Mouse (Mus musculus): Measurements from ENCODE around the gene P2rx5. TPM values are rescaled to one million over a fixed set of nuclear protein-coding genes. Genes with fewer than 3 reads are reported as not detected.

The P2rx5 gene
- 0.21 and 0.26 TPM in 2 replicates for polyA plus RNA-seq (2016; fragmentation: Nextera tagmentation; extraction: Ambion mirVana)

DNA sequence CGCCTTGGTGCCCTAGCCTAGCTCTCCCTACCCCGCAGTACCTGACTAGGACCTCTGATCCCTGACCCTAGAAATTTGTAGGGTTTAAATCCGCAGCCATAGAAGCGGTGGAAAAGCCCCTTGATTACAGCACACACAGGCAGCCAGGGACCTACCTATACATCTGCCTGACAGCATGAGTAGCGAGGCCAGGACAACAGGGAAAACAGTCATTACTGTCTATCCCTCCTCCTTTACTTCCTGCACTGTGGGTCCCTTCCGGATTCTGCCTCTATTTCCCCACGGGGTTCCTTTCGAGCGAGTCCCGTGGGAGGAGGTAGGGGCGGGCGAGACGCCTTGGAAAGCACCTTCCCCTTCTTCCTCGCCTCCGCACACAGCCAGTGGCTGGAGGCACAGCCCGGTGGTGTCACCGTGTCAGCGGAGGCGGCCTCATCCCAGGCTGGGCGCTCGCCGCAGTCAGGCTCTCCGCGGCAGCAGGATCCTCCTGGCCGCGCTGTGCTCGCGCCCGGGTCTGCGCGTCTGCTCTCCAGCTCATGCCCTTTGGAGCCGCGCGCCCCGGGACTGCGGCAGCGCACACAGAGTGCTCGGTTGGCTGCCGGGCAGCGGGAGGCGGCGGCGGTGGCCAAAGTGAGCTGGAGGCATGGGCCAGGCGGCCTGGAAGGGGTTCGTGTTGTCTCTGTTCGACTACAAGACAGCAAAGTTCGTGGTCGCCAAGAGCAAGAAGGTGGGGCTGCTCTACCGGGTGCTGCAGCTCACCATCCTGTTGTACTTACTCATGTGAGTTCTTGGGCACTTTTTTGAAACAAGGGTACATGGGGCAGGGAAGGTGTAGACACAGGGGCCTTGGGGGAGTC, at the start of gene P2rx5:
P2rx5 (plus strand) TSS at position 465 of the 854 bp plus-strand sequence.
- H3K4me1 ChIP-seq (replicated peaks), result peaks cover 9% of the 10 kb centered on the region; the same call in 1 of the 2 replicates
- H3K36me3 ChIP-seq, result no peaks in the 10 kb centered on the region
- H3K9ac ChIP-seq (replicated peaks), result peak within 1 kb of the TSS; percentile 56
- no peak for ATAC-seq (ENCODE audit: insufficient number of reproducible peaks, insufficient read depth, low FRiP score, low TSS enrichment, low read depth)
- H3K27ac ChIP-seq, result no peak within 1 kb of the TSS
- H3K4me3 ChIP-seq (replicated peaks), result peak within 1 kb of the TSS; percentile 49
- H3K27me3 ChIP-seq, result peaks cover 54% of the 10 kb centered on the region
- WGBS, result 2% methylated on average over 49 of the region's 49 CpGs
- H3K4me2 ChIP-seq, result peak within 1 kb of the TSS; percentile 89
- no peaks in the 10 kb centered on the region for H3K9me3 ChIP-seq

DNA sequence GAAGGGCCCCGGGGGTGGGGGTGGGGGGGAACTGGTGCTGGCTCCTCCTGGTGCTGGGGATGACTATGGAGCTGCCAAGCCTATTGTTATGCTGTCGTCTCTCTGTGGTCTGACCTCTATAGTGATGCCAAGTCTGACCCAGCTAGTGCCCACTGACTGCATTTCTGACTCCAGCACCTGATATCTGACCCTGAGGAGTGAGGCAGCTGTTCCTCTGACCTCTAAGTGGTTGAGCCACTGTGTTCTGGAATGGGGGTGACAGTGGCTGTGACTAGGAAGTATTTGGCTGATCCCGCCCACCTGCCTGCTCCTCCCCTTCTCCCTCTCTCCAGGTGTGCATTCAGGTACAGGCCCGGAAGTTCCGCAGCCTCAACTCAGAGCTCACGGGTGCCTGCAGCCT, 48.8 kb upstream of the P2rx5 start:
- WGBS, result 70% methylated on average over 6 of the region's 6 CpGs
- no peak overlapping the region for H3K4me2 ChIP-seq
- ATAC-seq (ENCODE audit: insufficient number of reproducible peaks, insufficient read depth, low FRiP score, low TSS enrichment, low read depth), result no peak
- H3K27ac ChIP-seq, result no peak overlapping the region
- H3K4me3 ChIP-seq (replicated peaks), result no peak overlapping the region
- H3K9me3 ChIP-seq, result no peaks in the 10 kb centered on the region
- H3K4me1 ChIP-seq (replicated peaks), result no peaks in the 10 kb centered on the region
- no peak overlapping the region for H3K9ac ChIP-seq (replicated peaks)
- H3K36me3 ChIP-seq, result no peaks in the 10 kb centered on the region
- H3K27me3 ChIP-seq, result no peaks in the 10 kb centered on the region; the same call in 1 of the 2 replicates

DNA sequence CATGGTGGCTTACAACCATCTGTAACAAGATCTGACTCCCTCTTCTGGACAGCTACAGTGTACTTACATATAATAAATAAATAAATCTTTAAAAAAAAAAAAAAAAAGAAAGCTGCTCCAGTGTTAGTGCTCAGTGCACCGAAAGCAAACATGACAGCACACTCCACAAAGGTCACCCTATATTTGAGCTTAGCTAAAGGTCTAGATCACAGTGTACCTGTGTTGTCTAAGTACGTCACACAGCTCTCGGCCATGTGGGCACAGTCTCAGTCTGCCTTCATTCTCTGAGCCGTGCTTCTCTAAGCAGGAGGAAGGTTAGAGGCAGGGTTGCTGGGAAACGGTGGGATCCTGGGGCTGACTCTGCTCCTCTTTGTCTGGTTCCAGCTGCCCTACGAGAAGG, 33.7 kb upstream of the P2rx5 start:
- Histone ChIP-seq H3K36me3 (peaks cover 5% of the 10 kb centered on the region), H3K9ac (replicated peaks) (no peak overlapping the region), H3K27me3 (no peaks in the 10 kb centered on the region), H3K4me1 (replicated peaks) (no peaks in the 10 kb centered on the region), H3K4me3 (replicated peaks) (no peak overlapping the region), H3K27ac (no peak overlapping the region), H3K9me3 (no peaks in the 10 kb centered on the region), H3K4me2 (no peak overlapping the region)
- WGBS, result 93% methylated on average over 6 of the region's 6 CpGs
- ATAC-seq (ENCODE audit: insufficient number of reproducible peaks, insufficient read depth, low FRiP score, low TSS enrichment, low read depth), result no peak

DNA sequence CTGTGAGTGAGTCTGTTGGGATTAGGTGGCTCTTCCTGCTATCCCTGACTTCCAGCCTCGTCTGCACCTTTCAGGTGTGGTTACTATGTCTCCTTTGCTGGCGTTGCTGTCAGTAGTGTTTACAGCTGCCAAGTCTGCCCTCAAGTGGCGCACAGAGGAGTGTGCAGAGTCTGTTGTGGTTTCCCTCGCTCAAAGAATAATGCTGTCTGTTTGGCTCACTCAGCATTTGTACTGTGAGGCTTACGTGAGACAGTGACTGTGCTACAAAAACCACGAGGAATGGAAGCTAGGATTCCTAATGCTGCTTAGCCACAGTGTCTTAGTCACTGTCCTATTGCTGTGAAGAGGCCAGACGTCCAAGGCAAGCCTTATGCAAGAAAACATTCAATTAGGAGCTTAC, 29.2 kb upstream of the P2rx5 start:
- H3K4me2 ChIP-seq, result no peak overlapping the region
- no peak overlapping the region for H3K4me3 ChIP-seq (replicated peaks)
- H3K27me3 ChIP-seq, result no peaks in the 10 kb centered on the region
- no peak overlapping the region for H3K27ac ChIP-seq
- 83% methylated on average over 7 of the region's 7 CpGs for WGBS
- peaks cover 13% of the 10 kb centered on the region for H3K4me1 ChIP-seq (replicated peaks)
- H3K36me3 ChIP-seq, result peaks cover 31% of the 10 kb centered on the region
- H3K9ac ChIP-seq (replicated peaks), result no peak overlapping the region
- no peak for ATAC-seq (ENCODE audit: insufficient number of reproducible peaks, insufficient read depth, low FRiP score, low TSS enrichment, low read depth)
- H3K9me3 ChIP-seq, result no peaks in the 10 kb centered on the region

DNA sequence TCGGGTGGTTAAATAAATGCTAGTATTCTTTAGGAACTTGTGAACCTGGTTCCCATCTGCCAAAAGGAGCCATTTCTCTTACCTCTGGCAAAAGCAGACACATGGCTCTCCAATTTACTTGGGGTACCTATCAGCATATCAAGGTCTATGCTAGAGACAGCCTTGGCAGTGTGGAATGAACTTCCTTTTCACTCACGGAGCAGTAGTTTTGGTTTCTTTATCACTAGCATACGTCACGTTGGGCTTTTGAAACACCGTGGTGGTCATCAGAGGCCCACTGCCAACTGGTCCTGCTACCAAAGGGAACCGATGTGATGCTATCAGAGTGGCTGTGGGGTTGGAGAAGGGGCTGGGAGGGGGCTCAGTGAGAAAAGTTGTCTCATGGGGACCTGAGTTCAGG, 27.2 kb upstream of the P2rx5 start:
- no peak overlapping the region for H3K9ac ChIP-seq (replicated peaks)
- ATAC-seq (ENCODE audit: insufficient number of reproducible peaks, insufficient read depth, low FRiP score, low TSS enrichment, low read depth), result no peak
- WGBS, result 97% methylated on average over 6 of the region's 6 CpGs
- peaks cover 32% of the 10 kb centered on the region for H3K36me3 ChIP-seq
- no peak overlapping the region for H3K27ac ChIP-seq
- H3K9me3 ChIP-seq, result no peaks in the 10 kb centered on the region
- no peak overlapping the region for H3K4me3 ChIP-seq (replicated peaks)
- peaks cover 28% of the 10 kb centered on the region for H3K4me1 ChIP-seq (replicated peaks)
- H3K27me3 ChIP-seq, result no peaks in the 10 kb centered on the region
- no peak overlapping the region for H3K4me2 ChIP-seq

- Histone ChIP-seq H3K4me1 (replicated peaks) (peaks cover 28% of the 10 kb centered on the region), H3K9ac (replicated peaks) (no peak overlapping the region), H3K4me2 (peak overlapping the region; percentile 5), H3K27ac (no peak overlapping the region), H3K4me3 (replicated peaks) (0 out of 2 replicates have a peak overlapping the region, but pooled peaks have one; percentile 8), H3K36me3 (peaks cover 32% of the 10 kb centered on the region), H3K9me3 (no peaks in the 10 kb centered on the region), H3K27me3 (no peaks in the 10 kb centered on the region)
- WGBS, result 71% methylated on average over 5 of the region's 5 CpGs
- no peak; the same call in 1 of the 2 replicates for ATAC-seq (ENCODE audit: insufficient number of reproducible peaks, insufficient read depth, low FRiP score, low TSS enrichment, low read depth)
Measured at GRCm38 (mm10) chr11:73134222-73134621, 26.0 kb upstream of the P2rx5 start.

DNA sequence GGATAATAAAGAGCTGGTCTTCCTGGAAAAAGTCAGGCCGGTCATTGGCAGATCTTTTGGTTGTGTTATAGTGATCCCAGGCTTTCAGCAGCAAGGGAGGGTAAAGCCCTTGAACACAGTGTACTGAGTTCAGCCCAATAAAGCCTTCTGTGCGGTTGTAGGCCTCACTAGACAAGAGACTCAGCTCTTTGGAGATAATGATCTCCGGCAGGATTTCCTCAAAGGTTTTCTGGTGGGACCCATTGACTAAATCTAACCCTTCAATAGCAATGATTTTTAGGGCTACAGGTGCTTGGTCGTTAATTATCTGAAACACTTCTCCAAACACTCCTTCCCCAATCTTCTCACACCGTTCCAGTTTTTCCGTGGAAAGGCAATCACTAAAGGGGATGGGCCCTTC, 23.6 kb upstream of the P2rx5 start:
- no peak for ATAC-seq (ENCODE audit: insufficient number of reproducible peaks, insufficient read depth, low FRiP score, low TSS enrichment, low read depth)
- 78% methylated on average over 6 of the region's 6 CpGs for WGBS
- H3K4me3 ChIP-seq (replicated peaks), result peak overlapping the region; percentile 88
- H3K27ac ChIP-seq, result no peak overlapping the region
- H3K9ac ChIP-seq (replicated peaks), result peak overlapping the region; percentile 83; the same call in 1 of the 2 replicates
- H3K36me3 ChIP-seq, result peaks cover 27% of the 10 kb centered on the region
- no peaks in the 10 kb centered on the region for H3K9me3 ChIP-seq
- H3K4me2 ChIP-seq, result peak overlapping the region; percentile 82
- H3K4me1 ChIP-seq (replicated peaks), result peaks cover 28% of the 10 kb centered on the region
- H3K27me3 ChIP-seq, result no peaks in the 10 kb centered on the region

GRCm38 (mm10) chr11:73137116-73137515, 23.1 kb upstream of the P2rx5 start:
- H3K27me3 ChIP-seq, result no peaks in the 10 kb centered on the region
- H3K9me3 ChIP-seq, result no peaks in the 10 kb centered on the region
- peak overlapping the region; percentile 82 for H3K4me2 ChIP-seq
- 49% methylated on average over 11 of the region's 11 CpGs for WGBS
- no peak for ATAC-seq (ENCODE audit: insufficient number of reproducible peaks, insufficient read depth, low FRiP score, low TSS enrichment, low read depth)
- H3K36me3 ChIP-seq, result peaks cover 26% of the 10 kb centered on the region
- H3K9ac ChIP-seq (replicated peaks), result peak overlapping the region; percentile 83
- no peak overlapping the region for H3K27ac ChIP-seq
- peak overlapping the region; percentile 88 for H3K4me3 ChIP-seq (replicated peaks)
- peaks cover 28% of the 10 kb centered on the region for H3K4me1 ChIP-seq (replicated peaks)

- Histone ChIP-seq H3K9me3 (no peaks in the 10 kb centered on the region), H3K4me2 (peak within 1 kb of the TSS; percentile 82), H3K4me3 (replicated peaks) (peak within 1 kb of the TSS; percentile 88), H3K27me3 (no peaks in the 10 kb centered on the region), H3K4me1 (replicated peaks) (peaks cover 28% of the 10 kb centered on the region), H3K36me3 (peaks cover 19% of the 10 kb centered on the region), H3K9ac (replicated peaks) (peak within 1 kb of the TSS; percentile 83), H3K27ac (no peak within 1 kb of the TSS)
- peak; percentile 69 for ATAC-seq (ENCODE audit: insufficient number of reproducible peaks, insufficient read depth, low FRiP score, low TSS enrichment, low read depth)
- WGBS, result under 1% methylated on average over 84 of the region's 84 CpGs
Measured at GRCm38 (mm10) chr11:73137591-73138501, 22.4 kb upstream of the P2rx5 start, which contains the start of gene Haspin. Haspin (minus strand) TSS chr11:73138294.

DNA sequence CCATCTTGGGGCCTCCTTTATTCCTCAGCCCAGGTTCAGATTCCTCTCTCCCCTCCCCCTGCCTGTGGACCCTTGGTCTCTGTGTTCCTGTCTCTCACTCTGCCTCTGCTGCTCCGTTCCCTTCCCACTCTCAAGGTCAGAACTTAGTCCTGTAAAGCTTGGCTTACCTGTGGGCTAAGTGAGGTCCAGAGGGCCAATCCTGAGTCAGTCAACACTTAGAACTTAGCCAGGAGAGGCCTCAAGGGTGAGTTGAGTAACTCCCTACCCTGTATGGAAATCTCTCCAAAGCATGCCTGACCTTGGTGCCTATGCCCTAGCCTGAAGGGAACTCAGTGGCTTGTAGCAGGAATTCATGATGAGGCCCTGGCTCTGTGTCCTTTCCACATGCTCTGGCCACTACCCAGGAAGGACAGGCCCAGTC, 15.9 kb upstream of the P2rx5 start:
- WGBS, result 71% methylated on average over 1 of the region's 1 CpGs
- Histone ChIP-seq H3K4me1 (replicated peaks) (no peaks in the 10 kb centered on the region), H3K4me2 (no peak overlapping the region), H3K27me3 (no peaks in the 10 kb centered on the region), H3K9me3 (no peaks in the 10 kb centered on the region), H3K36me3 (no peaks in the 10 kb centered on the region), H3K9ac (replicated peaks) (no peak overlapping the region), H3K4me3 (replicated peaks) (no peak overlapping the region), H3K27ac (no peak overlapping the region)
- no peak for ATAC-seq (ENCODE audit: insufficient number of reproducible peaks, insufficient read depth, low FRiP score, low TSS enrichment, low read depth)
